Mouse (Mus musculus) MEL (cell line): ENCODE results near the gene Dus2.

Experiments
- EP300 ChIP-seq, 2 experiments: IDR thresholded peaks; 2 replicates each; pipeline ENCODE4 v1.6.1; 2011; ENCODE audit warnings: improper control_type of control experiment in 2 of 2, low read length in 2 of 2, low read depth in 1 of 2, mild to moderate bottlenecking in 1 of 2
- POLR2A ChIP-seq, 2 experiments: IDR thresholded peaks; 2 replicates each; pipeline ENCODE4 v1.6.1; 2011 to 2012; ENCODE audit warnings: low read length in 2 of 2, mild to moderate bottlenecking in 2 of 2, control low read depth in 1 of 2, improper control_type of control experiment in 1 of 2, low read depth in 1 of 2, moderate library complexity in 1 of 2; ENCODE audit not compliant: control insufficient read depth in 1 of 2, insufficient read depth in 1 of 2, poor library complexity in 1 of 2
- POLR2AphosphoS5 ChIP-seq: IDR thresholded peaks from 2 replicates; pipeline ENCODE4 v1.6.1; 2012; ENCODE audit warnings: low read depth, borderline replicate concordance, mild to moderate bottlenecking, inconsistent platforms, low read length, moderate library complexity, mixed read lengths
- USF1 ChIP-seq: IDR thresholded peaks from 2 replicates; pipeline ENCODE4 v1.6.1; 2014; ENCODE audit warnings: low read depth, mild to moderate bottlenecking, inconsistent platforms, low read length, improper control_type of control experiment, moderate library complexity

- no peak for TF ChIP-seq USF1
- TF ChIP-seq POLR2A (IDR thresholded peaks at IDR 0.05; ENCODE audit: control insufficient read depth in 1 of 2, insufficient read depth in 1 of 2, low read depth in 1 of 2, low read length in 2 of 2, poor library complexity in 1 of 2), result no peak
- TF ChIP-seq EP300 (IDR thresholded peaks at IDR 0.05; ENCODE audit: low read depth in 1 of 2, low read length in 2 of 2), result no peak
- TF ChIP-seq POLR2AphosphoS5, result no peak
Measured at GRCm38 (mm10) chr8:106077452-106078067, 86.4 kb downstream of the Dus2 start.
